Mouse (Mus musculus): Measurements from ENCODE around the gene Tnks2. TPM values are rescaled to one million over a fixed set of nuclear protein-coding genes. Genes with fewer than 3 reads are reported as not detected.
A peak's percentile ranks its signal among the peaks of the same experiment; 100 is the strongest.

The Tnks2 gene
- polyA plus RNA-seq, 1 experiment from 2014 or later, result 76.7 TPM

- H3K4me1 ChIP-seq (replicated peaks; ENCODE audit: control insufficient read depth, insufficient read depth, low read length), result no peaks in the 10 kb centered on the region
- 79% methylated on average over 9 of the region's 9 CpGs for WGBS
Observed at GRCm38 (mm10) chr19:36801856-36802641, 32.0 kb upstream of the Tnks2 start.

GRCm38 (mm10) chr19:36803403-36803802 lies 30.6 kb upstream of the Tnks2 start:
- Histone ChIP-seq H3K4me1 (replicated peaks; ENCODE audit: control insufficient read depth, insufficient read depth, low read length) (no peaks in the 10 kb centered on the region), H3K36me3 (replicated peaks; ENCODE audit: control insufficient read depth, insufficient read depth) (no peaks in the 10 kb centered on the region), H3K27ac (no peak overlapping the region), H3K9me3 (ENCODE audit: control insufficient read depth, low read length) (peaks cover 4% of the 10 kb centered on the region; the same call in 1 of the 2 replicates), H3K4me3 (replicated peaks; ENCODE audit: low read length) (no peak overlapping the region), H3K27me3 (ENCODE audit: control insufficient read depth, insufficient read depth, low read length) (no peaks in the 10 kb centered on the region), H3K9ac (no peak overlapping the region), H3K4me2 (replicated peaks) (no peak overlapping the region)
- 97% methylated on average over 8 of the region's 8 CpGs for WGBS
- DNase-seq (ENCODE audit: low spot score), result no peak
- no peak for ATAC-seq (ENCODE audit: low FRiP score)

More at GRCm38 (mm10) chr19:36801856-36802641, 32.0 kb upstream of the Tnks2 start:
- H3K4me2 ChIP-seq (replicated peaks), result no peak overlapping the region
- H3K9me3 ChIP-seq (ENCODE audit: control insufficient read depth, low read length), result peaks cover 4% of the 10 kb centered on the region; the same call in 1 of the 2 replicates
- H3K4me3 ChIP-seq (replicated peaks; ENCODE audit: low read length), result no peak overlapping the region
- no peak overlapping the region for H3K27ac ChIP-seq
- DNase-seq (ENCODE audit: low spot score), result no peak
- no peaks in the 10 kb centered on the region for H3K36me3 ChIP-seq (replicated peaks; ENCODE audit: control insufficient read depth, insufficient read depth)
- no peak for ATAC-seq (ENCODE audit: low FRiP score)
- no peak overlapping the region for H3K9ac ChIP-seq
- no peaks in the 10 kb centered on the region for H3K27me3 ChIP-seq (ENCODE audit: control insufficient read depth, insufficient read depth, low read length)

- no peak for ATAC-seq (ENCODE audit: low FRiP score)
- H3K9me3 ChIP-seq (ENCODE audit: control insufficient read depth, low read length), result peaks cover 4% of the 10 kb centered on the region; the same call in 1 of the 2 replicates
Observed at GRCm38 (mm10) chr19:36806842-36807241, 27.2 kb upstream of the Tnks2 start.

GRCm38 (mm10) chr19:36808426-36809105 lies 25.5 kb upstream of the Tnks2 start:
- no peak for DNase-seq (ENCODE audit: low spot score)
- Histone ChIP-seq H3K36me3 (replicated peaks; ENCODE audit: control insufficient read depth, insufficient read depth) (no peaks in the 10 kb centered on the region), H3K4me1 (replicated peaks; ENCODE audit: control insufficient read depth, insufficient read depth, low read length) (no peaks in the 10 kb centered on the region), H3K9ac (no peak overlapping the region), H3K4me2 (replicated peaks) (0 out of 2 replicates have a peak overlapping the region, but pooled peaks have one; percentile 11), H3K9me3 (ENCODE audit: control insufficient read depth, low read length) (no peaks in the 10 kb centered on the region), H3K4me3 (replicated peaks; ENCODE audit: low read length) (no peak overlapping the region), H3K27me3 (ENCODE audit: control insufficient read depth, insufficient read depth, low read length) (no peaks in the 10 kb centered on the region), H3K27ac (no peak overlapping the region)
- WGBS, result 42% methylated on average over 21 of the region's 21 CpGs
- no peak for ATAC-seq (ENCODE audit: low FRiP score)

More at GRCm38 (mm10) chr19:36806842-36807241, 27.2 kb upstream of the Tnks2 start:
- Histone ChIP-seq H3K9ac (no peak overlapping the region), H3K27ac (no peak overlapping the region), H3K4me1 (replicated peaks; ENCODE audit: control insufficient read depth, insufficient read depth, low read length) (no peaks in the 10 kb centered on the region), H3K36me3 (replicated peaks; ENCODE audit: control insufficient read depth, insufficient read depth) (no peaks in the 10 kb centered on the region), H3K27me3 (ENCODE audit: control insufficient read depth, insufficient read depth, low read length) (no peaks in the 10 kb centered on the region), H3K4me2 (replicated peaks) (no peak overlapping the region), H3K4me3 (replicated peaks; ENCODE audit: low read length) (no peak overlapping the region)
- DNase-seq (ENCODE audit: low spot score), result no peak
- 81% methylated on average over 2 of the region's 2 CpGs for WGBS

- no peak overlapping the region for H3K4me3 ChIP-seq (replicated peaks; ENCODE audit: low read length)
- no peak for DNase-seq (ENCODE audit: low spot score)
- no peak for ATAC-seq (ENCODE audit: low FRiP score)
- H3K9me3 ChIP-seq (ENCODE audit: control insufficient read depth, low read length), result no peaks in the 10 kb centered on the region
- H3K27ac ChIP-seq, result no peak overlapping the region
- H3K9ac ChIP-seq, result no peak overlapping the region
- no peaks in the 10 kb centered on the region for H3K27me3 ChIP-seq (ENCODE audit: control insufficient read depth, insufficient read depth, low read length)
- no peaks in the 10 kb centered on the region for H3K36me3 ChIP-seq (replicated peaks; ENCODE audit: control insufficient read depth, insufficient read depth)
- no peak overlapping the region for H3K4me2 ChIP-seq (replicated peaks)
- WGBS, result 41% methylated on average over 12 of the region's 12 CpGs
- no peaks in the 10 kb centered on the region for H3K4me1 ChIP-seq (replicated peaks; ENCODE audit: control insufficient read depth, insufficient read depth, low read length)
Observed at GRCm38 (mm10) chr19:36809476-36810168, 24.4 kb upstream of the Tnks2 start.

- Histone ChIP-seq H3K4me3 (replicated peaks; ENCODE audit: low read length) (no peak overlapping the region), H3K9me3 (ENCODE audit: control insufficient read depth, low read length) (no peaks in the 10 kb centered on the region), H3K27ac (no peak overlapping the region), H3K36me3 (replicated peaks; ENCODE audit: control insufficient read depth, insufficient read depth) (no peaks in the 10 kb centered on the region), H3K4me1 (replicated peaks; ENCODE audit: control insufficient read depth, insufficient read depth, low read length) (no peaks in the 10 kb centered on the region), H3K4me2 (replicated peaks) (no peak overlapping the region), H3K9ac (no peak overlapping the region), H3K27me3 (ENCODE audit: control insufficient read depth, insufficient read depth, low read length) (no peaks in the 10 kb centered on the region)
- no peak for DNase-seq (ENCODE audit: low spot score)
- ATAC-seq (ENCODE audit: low FRiP score), result no peak
- WGBS, result 32% methylated on average over 8 of the region's 8 CpGs
Observed at GRCm38 (mm10) chr19:36812011-36812410, 22.0 kb upstream of the Tnks2 start.

GRCm38 (mm10) chr19:36815396-36816271 lies 18.4 kb upstream of the Tnks2 start:
- Histone ChIP-seq H3K9me3 (ENCODE audit: control insufficient read depth, low read length) (no peaks in the 10 kb centered on the region), H3K4me1 (replicated peaks; ENCODE audit: control insufficient read depth, insufficient read depth, low read length) (peaks cover 8% of the 10 kb centered on the region; the same call in 1 of the 2 replicates), H3K4me2 (replicated peaks) (peak overlapping the region; percentile 48), H3K9ac (peak overlapping the region; percentile 38), H3K4me3 (replicated peaks; ENCODE audit: low read length) (no peak overlapping the region), H3K36me3 (replicated peaks; ENCODE audit: control insufficient read depth, insufficient read depth) (no peaks in the 10 kb centered on the region), H3K27ac (no peak overlapping the region), H3K27me3 (ENCODE audit: control insufficient read depth, insufficient read depth, low read length) (no peaks in the 10 kb centered on the region)
- DNase-seq (ENCODE audit: low spot score) (peak; percentile 81), ATAC-seq (ENCODE audit: low FRiP score) (peak; percentile 76)
- 19% methylated on average over 32 of the region's 32 CpGs for WGBS

GRCm38 (mm10) chr19:36818141-36818885 lies 15.7 kb upstream of the Tnks2 start:
- Histone ChIP-seq H3K4me1 (replicated peaks; ENCODE audit: control insufficient read depth, insufficient read depth, low read length) (peaks cover 8% of the 10 kb centered on the region; the same call in 1 of the 2 replicates), H3K4me3 (replicated peaks; ENCODE audit: low read length) (peak overlapping the region; percentile 35), H3K27ac (no peak overlapping the region), H3K36me3 (replicated peaks; ENCODE audit: control insufficient read depth, insufficient read depth) (no peaks in the 10 kb centered on the region), H3K4me2 (replicated peaks) (peak overlapping the region; percentile 72), H3K9me3 (ENCODE audit: control insufficient read depth, low read length) (no peaks in the 10 kb centered on the region), H3K27me3 (ENCODE audit: control insufficient read depth, insufficient read depth, low read length) (no peaks in the 10 kb centered on the region), H3K9ac (peak overlapping the region; percentile 49)
- 3% methylated on average over 22 of the region's 22 CpGs for WGBS
- peak; percentile 41 for ATAC-seq (ENCODE audit: low FRiP score)
- peak; percentile 54 for DNase-seq (ENCODE audit: low spot score)
